Mouse (Mus musculus) lung, postnatal 0 days (tissue): ENCODE data around the gene Sds.

ENCODE experiments used
- CTCF ChIP-seq: IDR thresholded peaks from 2 replicates; pipeline ENCODE4 v1.5.1; 2016; ENCODE audit warnings: antibody characterized with exemption, mild to moderate bottlenecking
- EP300 ChIP-seq: IDR thresholded peaks from 2 replicates; pipeline ENCODE4 v1.6.1; 2016; ENCODE audit warnings: antibody characterized with exemption, mild to moderate bottlenecking, control low read depth

DNA sequence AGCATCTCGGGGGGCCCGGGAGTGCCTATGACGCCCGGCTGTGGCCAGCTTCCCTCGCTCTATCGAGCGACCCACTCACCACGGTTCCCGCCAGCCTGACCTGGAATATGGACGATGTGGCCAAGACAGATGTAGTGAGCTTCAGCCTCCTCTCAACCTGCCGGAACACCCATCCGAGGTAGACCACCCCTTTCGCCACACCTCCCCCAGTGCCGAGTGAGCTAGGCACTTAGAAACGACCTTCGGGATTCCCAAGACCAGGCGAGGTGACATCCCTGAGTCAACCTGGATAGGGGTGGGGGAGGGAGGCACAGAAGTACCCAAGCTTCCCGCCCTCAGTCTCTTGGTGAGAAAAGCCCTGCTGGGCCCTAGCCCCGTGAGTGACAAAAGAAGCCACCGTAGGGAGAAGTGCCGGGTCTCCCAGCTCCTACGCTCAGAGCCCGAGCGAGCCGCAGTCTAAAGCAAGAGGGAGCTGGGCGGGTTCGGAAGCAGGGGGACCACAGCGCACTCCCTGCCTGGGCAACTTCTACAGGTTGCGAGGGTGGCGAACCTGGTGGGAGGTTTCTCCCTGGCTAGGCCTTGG, 45.2 kb upstream of the Sds start:
- TF ChIP-seq CTCF (no peak), EP300 (no peak)
